Mouse (Mus musculus): ENCODE data around the gene Irgq.
"Not testable (repeated sequence)": the region's sequence is repeated elsewhere in the genome, so short reads cannot be mapped to it uniquely, and the experiment has no call there.

Gene Irgq

GRCm38 (mm10) chr7:24530062-24530931 is at the start of gene Irgq:
TSS of gene Irgq (plus strand) at chr7:24530689.
- peak; percentile 99 for DNase-seq

DNA sequence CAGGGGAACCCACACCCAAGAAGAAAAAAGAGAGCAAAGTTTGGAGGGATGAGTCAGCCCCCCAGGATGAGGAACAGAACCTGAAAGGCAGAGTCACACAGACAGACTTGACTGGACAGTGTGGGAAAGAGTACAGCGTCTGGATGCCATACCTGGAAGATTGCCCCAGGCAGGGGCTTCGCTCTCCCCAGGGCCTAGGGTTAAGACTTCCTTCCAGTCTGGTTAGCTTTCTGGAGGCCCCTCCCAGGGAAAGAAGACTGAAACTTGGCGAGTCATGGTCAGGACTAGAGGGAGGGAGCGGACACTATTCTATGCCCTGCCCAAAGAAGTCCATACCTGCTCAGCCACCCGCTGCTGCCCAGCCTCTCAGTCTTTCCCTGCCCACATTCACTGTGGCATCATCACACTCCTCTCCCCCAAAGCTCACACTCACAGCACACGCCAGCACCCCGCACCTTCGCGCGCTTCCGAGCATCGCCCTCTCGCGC is 49.5 kb upstream of the Irgq start:
- DNase-seq = peak; percentile 78

DNA sequence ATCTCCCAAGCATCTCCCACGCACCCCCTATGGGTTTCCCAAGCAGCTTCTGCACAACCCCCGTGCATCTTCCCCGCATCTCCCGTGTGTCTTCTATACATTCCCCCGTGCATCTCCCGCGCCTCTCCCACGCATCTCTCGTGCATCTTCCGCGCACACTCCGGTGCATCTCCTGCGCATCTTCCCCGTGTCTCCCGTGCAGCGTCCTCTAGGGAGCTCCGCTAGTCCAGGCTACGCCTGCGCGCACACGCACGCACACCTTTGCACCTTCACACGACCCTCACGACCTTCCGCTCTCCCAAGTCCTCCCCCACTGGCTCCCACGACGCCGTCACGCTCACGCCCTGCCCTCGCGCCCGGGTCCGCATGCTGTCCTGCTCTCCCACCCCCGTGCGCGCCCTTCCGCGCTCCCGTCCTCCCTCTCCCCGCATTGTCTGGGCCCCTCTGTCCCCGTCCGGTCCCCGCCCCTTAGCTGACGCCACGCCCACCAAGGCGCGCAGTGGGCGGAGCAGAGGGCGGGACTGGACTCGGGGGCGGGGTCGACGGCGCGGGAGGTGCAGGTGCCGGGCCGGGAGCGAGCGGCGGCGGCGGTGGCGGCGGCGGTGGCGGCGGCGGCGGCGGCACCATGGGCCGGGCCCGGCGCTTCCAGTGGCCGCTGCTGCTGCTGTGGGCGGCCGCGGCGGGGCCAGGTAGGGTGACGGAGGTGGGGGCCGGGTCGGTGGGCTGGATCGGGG is 48.8 kb upstream of the Irgq start, which contains the start of gene Cadm4:
Cadm4 (plus strand) TSS at position 550 of the 734 bp plus-strand sequence.
- DNase-seq = peak; percentile 94

DNA sequence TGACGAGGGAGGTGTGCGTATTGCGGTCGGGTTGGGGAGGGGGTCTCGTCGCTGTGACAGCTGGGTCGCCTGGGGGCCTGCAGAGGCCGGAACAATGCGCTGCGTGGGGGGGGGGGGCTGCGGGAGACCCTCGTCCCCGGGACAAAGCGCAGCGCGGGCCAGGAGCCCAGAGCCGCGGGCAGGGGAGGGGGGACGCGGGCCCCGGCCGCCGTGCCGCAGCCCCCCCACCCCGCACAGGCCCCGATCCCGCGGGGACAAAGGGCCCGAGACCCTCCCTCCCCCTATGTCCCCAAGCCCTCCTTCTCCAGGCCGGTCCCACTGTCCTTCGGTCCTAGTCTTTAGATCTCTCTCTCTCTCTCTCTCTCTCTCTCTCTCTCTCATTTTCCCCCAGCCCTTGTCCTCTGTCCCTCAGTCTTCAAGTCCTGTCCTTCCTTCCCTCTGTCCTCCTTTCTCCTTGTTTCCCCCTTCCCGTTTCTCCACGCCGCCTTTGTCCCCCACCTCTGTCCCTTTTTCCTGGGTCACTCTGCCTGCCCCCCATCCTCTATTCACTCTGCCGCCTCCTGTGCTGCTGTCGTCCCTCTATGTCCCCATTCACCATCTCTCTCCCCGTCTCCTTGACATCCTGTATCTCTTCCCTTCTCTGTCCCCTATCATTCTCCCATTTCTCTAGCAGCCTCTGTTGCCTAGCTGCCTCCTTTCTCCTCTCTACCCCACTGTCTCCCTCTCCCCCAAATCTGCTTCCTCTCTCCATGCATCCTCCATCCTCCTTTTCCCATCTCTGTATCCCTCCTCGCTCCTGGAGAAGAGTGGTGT is 48.1 kb upstream of the Irgq start:
- no peak for DNase-seq

GRCm38 (mm10) chr7:24483291-24483690 is 47.2 kb upstream of the Irgq start:
- not testable (repeated sequence) for DNase-seq

GRCm38 (mm10) chr7:24485481-24485880 is 45.0 kb upstream of the Irgq start:
- no peak for DNase-seq

DNA sequence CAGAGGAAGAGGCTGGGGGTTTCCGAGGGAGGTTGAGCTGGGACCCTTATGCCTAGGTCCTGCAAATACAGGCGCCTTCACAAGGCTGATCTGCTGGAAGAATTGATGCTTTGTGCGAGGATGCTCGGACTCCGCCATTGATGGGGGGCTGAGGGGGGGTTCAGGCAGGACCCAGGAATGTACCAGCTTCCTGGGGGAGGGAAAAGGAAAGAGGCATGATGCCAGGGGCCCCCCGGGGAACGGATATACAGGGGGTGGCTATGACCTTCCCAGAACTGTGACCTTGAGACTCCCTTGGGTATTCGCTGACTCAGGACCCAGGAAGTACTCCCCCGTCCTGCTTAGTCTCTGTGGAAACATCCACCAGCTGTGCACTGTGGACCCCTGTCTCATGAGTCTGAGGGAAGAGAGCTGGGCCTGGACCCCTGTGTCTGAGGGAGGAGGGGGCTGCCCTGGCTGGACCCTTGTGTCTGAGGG is 43.8 kb upstream of the Irgq start:
- DNase-seq = peak; percentile 53

- peak; percentile 39 for DNase-seq
Measured at GRCm38 (mm10) chr7:24487403-24487802, 43.1 kb upstream of the Irgq start.

DNA sequence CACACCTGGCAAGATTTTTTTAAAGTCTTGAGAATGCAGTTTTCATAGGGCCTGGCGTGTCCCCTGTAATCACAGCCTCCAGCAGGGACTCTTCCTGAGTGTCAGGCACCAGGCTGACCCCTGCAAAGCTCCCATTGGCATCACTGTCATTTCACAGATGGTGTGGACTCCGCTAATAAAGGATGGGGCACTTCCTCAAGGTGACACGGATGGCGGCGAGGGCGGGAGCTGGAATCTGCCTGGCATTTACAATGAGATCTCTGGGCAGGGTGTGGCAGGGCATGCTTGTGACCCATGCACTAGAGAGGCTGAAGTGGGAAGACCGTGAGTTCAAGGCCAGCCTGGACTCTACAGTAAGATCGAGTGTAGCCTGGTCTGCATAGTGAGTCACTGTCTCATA is 42.2 kb upstream of the Irgq start:
- peak; percentile 73 for DNase-seq

DNA sequence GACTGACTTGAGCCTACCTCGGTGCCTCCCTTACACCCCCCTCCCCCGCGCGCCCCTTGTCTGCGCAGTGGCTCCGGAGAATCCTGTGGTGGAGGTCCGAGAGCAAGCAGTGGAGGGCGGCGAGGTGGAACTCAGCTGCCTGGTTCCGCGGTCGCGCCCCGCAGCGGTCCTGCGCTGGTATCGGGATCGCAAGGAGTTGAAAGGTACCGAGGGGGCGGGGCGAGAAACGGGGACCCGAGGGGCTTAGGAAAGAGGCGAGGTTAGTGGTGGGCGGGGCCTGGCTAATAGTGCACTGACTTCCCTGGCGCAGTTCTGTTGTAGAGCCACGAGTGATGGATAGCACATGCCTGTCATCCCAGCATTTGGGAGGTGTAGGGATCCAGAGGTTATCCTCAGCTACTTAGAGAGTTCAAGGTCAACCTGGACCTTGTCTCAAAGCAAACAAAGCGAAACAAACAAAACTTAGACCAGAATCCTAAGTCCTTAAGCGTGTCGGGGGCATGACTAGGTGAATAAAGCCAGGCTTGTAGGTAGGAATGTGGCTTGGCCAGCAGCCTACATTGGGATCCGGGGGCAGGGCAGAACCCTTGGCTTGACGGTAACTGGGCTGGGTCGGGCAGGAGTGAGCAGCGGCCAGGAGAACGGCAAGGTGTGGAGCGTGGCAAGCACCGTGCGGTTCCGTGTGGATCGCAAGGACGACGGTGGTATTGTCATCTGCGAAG is 30.5 kb upstream of the Irgq start:
- DNase-seq = peak; percentile 45

- no peak for DNase-seq
Measured at GRCm38 (mm10) chr7:24500929-24501328, 29.6 kb upstream of the Irgq start.

DNA sequence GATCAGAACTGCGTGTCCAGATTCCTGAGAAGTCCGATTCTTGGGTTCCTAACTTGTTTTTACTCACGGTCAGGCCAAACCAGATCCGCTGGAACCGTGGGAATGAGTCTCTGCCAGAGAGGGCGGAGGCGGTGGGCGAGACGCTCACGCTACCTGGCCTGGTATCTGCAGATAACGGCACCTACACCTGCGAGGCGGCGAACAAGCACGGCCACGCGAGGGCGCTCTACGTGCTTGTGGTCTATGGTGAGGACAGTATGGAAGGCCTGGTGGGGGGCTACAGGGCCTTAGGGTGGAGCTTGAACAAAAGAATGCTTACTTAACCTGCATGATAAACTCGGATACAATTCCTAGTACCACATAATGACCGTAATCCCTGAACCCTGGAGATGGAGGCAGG is 29.0 kb upstream of the Irgq start:
- DNase-seq = no peak

- peak; percentile 56 for DNase-seq
Measured at GRCm38 (mm10) chr7:24504004-24504403, 26.5 kb upstream of the Irgq start.

- no peak for DNase-seq
Measured at GRCm38 (mm10) chr7:24504868-24505267, 25.6 kb upstream of the Irgq start.

DNA sequence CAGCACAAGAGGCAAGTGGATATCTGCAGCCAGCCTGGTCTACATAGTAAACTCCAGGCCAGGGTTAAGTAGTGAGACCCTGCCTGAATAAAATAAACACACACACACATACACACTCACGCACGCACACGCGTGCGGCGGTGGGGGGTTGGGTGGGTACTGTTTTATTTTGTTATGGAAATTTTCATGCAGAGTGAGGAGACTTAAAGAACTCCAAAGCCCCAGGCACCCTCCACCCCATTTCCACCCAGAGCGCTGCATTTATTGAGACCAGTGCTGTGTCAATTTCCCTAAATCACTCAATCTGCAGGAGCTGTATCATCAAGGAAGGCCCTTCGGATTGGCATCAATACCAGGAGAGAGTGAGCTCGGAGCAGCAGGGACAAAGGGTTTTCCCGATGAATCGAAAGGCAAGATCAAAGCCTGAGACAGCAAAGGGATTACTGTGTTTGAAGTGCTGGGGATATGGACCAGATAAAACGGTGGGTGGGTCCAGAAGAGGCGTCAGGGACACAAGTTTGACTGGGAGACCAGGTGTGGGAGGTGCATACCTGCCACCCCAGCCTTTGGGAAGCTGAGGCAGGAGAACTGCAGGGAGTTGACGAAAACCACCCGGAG is 24.9 kb upstream of the Irgq start:
- DNase-seq = peak; percentile 53

GRCm38 (mm10) chr7:24506065-24506459 is 24.4 kb upstream of the Irgq start:
- DNase-seq = peak; percentile 56

- peak; percentile 87 for DNase-seq
Measured at GRCm38 (mm10) chr7:24506476-24506837, 24.0 kb upstream of the Irgq start.

GRCm38 (mm10) chr7:24506838-24507725 is 23.4 kb upstream of the Irgq start, which contains the start of gene Zfp428:
TSS of gene Zfp428 (plus strand) at chr7:24507006.
- peak; percentile 91 for DNase-seq

DNA sequence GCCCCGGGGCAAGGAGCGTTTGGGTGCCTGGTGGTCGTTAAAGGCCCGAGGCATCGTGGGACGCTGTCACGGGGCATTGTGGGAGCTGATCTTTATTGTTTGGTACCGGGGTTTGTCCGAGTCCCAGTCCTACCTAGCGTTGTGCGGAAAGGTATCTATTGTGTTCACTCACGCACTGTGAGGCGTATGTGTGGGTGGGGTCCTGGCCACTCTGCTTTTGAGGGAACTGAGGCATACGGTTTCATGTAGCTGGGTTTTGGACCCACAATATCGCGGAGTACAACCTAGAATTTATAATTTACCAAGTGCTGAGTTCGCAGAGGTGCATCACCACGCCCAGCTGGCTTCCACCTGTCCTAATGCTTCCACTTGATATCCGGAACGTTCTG is 22.8 kb upstream of the Irgq start:
- no peak for DNase-seq

- peak; percentile 11 for DNase-seq
Measured at GRCm38 (mm10) chr7:24512355-24512754, 18.1 kb upstream of the Irgq start, which contains the start of gene AC161166.1. TSS of gene AC161166.1 (minus strand) at chr7:24512455.

Data from cerebellum, adult 9-11 months (tissue).